Mouse (Mus musculus): ENCODE measurements around the gene Stk10. TPM values are rescaled to one million over a fixed set of nuclear protein-coding genes. Genes with fewer than 3 reads are reported as not detected.

Stk10 gene
- polyA plus RNA-seq, 2 experiments, result 1.9 to 4.9 TPM

DNA sequence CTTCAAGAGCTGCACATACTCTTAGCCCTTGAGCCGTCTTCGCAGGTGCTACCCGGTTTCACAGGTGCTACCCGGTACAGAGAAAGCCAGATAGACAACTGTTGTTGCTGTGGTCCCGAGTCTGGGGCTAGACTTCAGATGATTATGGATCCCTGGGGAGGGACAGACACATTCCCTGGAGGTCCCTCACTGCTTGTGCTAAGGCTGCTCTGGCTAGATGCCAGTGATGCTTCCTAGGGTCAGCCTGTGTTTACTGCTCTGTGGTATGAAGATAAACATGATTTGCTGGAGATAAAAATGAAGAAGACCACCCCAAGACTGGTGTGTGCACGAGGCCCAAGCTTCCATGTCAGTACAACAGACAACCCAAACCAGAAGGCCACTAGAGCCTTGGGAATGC, 10.9 kb downstream of the Stk10 start:
- Histone ChIP-seq H3K27me3 (ENCODE audit: control insufficient read depth, insufficient read depth, low read length) (no peaks in the 10 kb centered on the region), H3K9ac (replicated peaks) (peak overlapping the region; percentile 76), H3K4me1 (replicated peaks; ENCODE audit: control insufficient read depth in 2 of 2, insufficient read depth in 2 of 2, low read length in 1 of 2) (peaks cover 35 to 51% of the 10 kb centered on the region in 2 experiments), H3K9me3 (ENCODE audit: control insufficient read depth, low read length) (no peaks in the 10 kb centered on the region), H3K4me3 (ENCODE audit: insufficient read depth in 1 of 2, low read depth in 2 of 2, low read length in 2 of 2) (no peak overlapping the region), H3K36me3 (replicated peaks; ENCODE audit: control insufficient read depth, insufficient read depth, low read depth) (peaks cover 5% of the 10 kb centered on the region; the same call in 1 of the 2 replicates), H3K27ac (peak overlapping the region; percentile 95), H3K4me2 (ENCODE audit: low read depth) (peak overlapping the region; percentile 83)
- DNase-seq (ENCODE audit: low read depth in 3 of 3, low spot score in 3 of 3) (no peak), ATAC-seq (ENCODE audit: insufficient read depth) (no peak)
- TF ChIP-seq EP300 (IDR thresholded peaks at IDR 0.05; ENCODE audit: low read depth) (no peak), CTCF (IDR thresholded peaks at IDR 0.05; ENCODE audit: low read depth) (no peak)
- 74% methylated on average over 6 of the region's 6 CpGs for WGBS (ENCODE audit: insufficient replicate concordance)

DNA sequence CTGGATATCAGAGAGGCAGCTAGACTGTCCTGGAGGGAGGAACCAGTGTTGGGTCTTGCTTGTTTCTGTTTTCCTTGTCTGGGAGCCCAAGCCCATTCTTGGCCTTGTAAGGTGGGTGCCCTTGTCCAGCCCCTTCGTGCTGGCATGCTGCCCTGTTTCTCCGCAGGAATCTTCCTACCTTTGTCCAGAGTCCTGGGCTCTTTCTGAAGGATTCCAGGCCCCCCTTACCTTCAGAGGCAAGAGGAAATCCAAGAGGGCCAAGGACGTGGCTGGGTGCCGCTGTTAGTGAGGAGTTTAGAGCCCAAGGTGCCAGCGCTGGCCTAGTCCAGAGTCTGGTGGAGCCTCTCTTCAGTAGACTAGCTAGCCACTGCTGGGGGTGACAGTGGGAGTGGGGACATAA, 11.4 kb downstream of the Stk10 start:
- Histone ChIP-seq H3K4me2 (ENCODE audit: low read depth) (peak overlapping the region; percentile 83; the same call in 1 of the 2 replicates), H3K36me3 (replicated peaks; ENCODE audit: control insufficient read depth, insufficient read depth, low read depth) (peaks cover 5% of the 10 kb centered on the region; the same call in 1 of the 2 replicates), H3K27me3 (ENCODE audit: control insufficient read depth, insufficient read depth, low read length) (no peaks in the 10 kb centered on the region), H3K9me3 (ENCODE audit: control insufficient read depth, low read length) (no peaks in the 10 kb centered on the region), H3K9ac (replicated peaks) (no peak overlapping the region), H3K4me3 (ENCODE audit: insufficient read depth in 1 of 2, low read depth in 2 of 2, low read length in 2 of 2) (no peak overlapping the region), H3K4me1 (replicated peaks; ENCODE audit: control insufficient read depth in 2 of 2, insufficient read depth in 2 of 2, low read length in 1 of 2) (peaks cover 31 to 48% of the 10 kb centered on the region in 2 experiments), H3K27ac (peak overlapping the region; percentile 95)
- no peak for TF ChIP-seq EP300 (IDR thresholded peaks at IDR 0.05; ENCODE audit: low read depth)
- no peak for TF ChIP-seq CTCF (IDR thresholded peaks at IDR 0.05; ENCODE audit: low read depth)
- WGBS (ENCODE audit: insufficient replicate concordance), result 92% methylated on average over 5 of the region's 5 CpGs
- no peak for DNase-seq (ENCODE audit: low read depth in 3 of 3, low spot score in 3 of 3)
- ATAC-seq (ENCODE audit: insufficient read depth), result no peak

GRCm38 (mm10) chr11:32545605-32546004, 12.5 kb downstream of the Stk10 start:
- Histone ChIP-seq H3K4me2 (ENCODE audit: low read depth) (no peak overlapping the region), H3K27me3 (ENCODE audit: control insufficient read depth, insufficient read depth, low read length) (no peaks in the 10 kb centered on the region), H3K36me3 (replicated peaks; ENCODE audit: control insufficient read depth, insufficient read depth, low read depth) (peaks cover 5% of the 10 kb centered on the region; the same call in 1 of the 2 replicates), H3K9me3 (ENCODE audit: control insufficient read depth, low read length) (no peaks in the 10 kb centered on the region), H3K4me3 (ENCODE audit: insufficient read depth in 1 of 2, low read depth in 2 of 2, low read length in 2 of 2) (no peak overlapping the region), H3K9ac (replicated peaks) (no peak overlapping the region), H3K4me1 (replicated peaks; ENCODE audit: control insufficient read depth in 2 of 2, insufficient read depth in 2 of 2, low read length in 1 of 2) (peaks cover 28 to 39% of the 10 kb centered on the region in 2 experiments), H3K27ac (no peak overlapping the region)
- no peak for ATAC-seq (ENCODE audit: insufficient read depth)
- no peak for DNase-seq (ENCODE audit: low read depth in 3 of 3, low spot score in 3 of 3)
- TF ChIP-seq EP300 (IDR thresholded peaks at IDR 0.05; ENCODE audit: low read depth) (no peak), CTCF (IDR thresholded peaks at IDR 0.05; ENCODE audit: low read depth) (no peak)
- 90% methylated on average over 12 of the region's 12 CpGs for WGBS (ENCODE audit: insufficient replicate concordance)

GRCm38 (mm10) chr11:32546483-32546882, 13.4 kb downstream of the Stk10 start:
- peaks cover 28 to 33% of the 10 kb centered on the region in 2 experiments for H3K4me1 ChIP-seq (replicated peaks; ENCODE audit: control insufficient read depth in 2 of 2, insufficient read depth in 2 of 2, low read length in 1 of 2)
- H3K36me3 ChIP-seq (replicated peaks; ENCODE audit: control insufficient read depth, insufficient read depth, low read depth), result peaks cover 5% of the 10 kb centered on the region; the same call in 1 of the 2 replicates
- H3K9me3 ChIP-seq (ENCODE audit: control insufficient read depth, low read length), result no peaks in the 10 kb centered on the region
- DNase-seq (ENCODE audit: low read depth in 3 of 3, low spot score in 3 of 3) (no peak), ATAC-seq (ENCODE audit: insufficient read depth) (no peak)
- TF ChIP-seq CTCF (IDR thresholded peaks at IDR 0.05; ENCODE audit: low read depth) (no peak), EP300 (IDR thresholded peaks at IDR 0.05; ENCODE audit: low read depth) (no peak)
- no peak overlapping the region for H3K9ac ChIP-seq (replicated peaks)
- no peak overlapping the region for H3K4me3 ChIP-seq (ENCODE audit: insufficient read depth in 1 of 2, low read depth in 2 of 2, low read length in 2 of 2)
- no peak overlapping the region for H3K4me2 ChIP-seq (ENCODE audit: low read depth)
- WGBS (ENCODE audit: insufficient replicate concordance), result 81% methylated on average over 5 of the region's 5 CpGs
- no peak overlapping the region for H3K27ac ChIP-seq
- no peaks in the 10 kb centered on the region for H3K27me3 ChIP-seq (ENCODE audit: control insufficient read depth, insufficient read depth, low read length)

DNA sequence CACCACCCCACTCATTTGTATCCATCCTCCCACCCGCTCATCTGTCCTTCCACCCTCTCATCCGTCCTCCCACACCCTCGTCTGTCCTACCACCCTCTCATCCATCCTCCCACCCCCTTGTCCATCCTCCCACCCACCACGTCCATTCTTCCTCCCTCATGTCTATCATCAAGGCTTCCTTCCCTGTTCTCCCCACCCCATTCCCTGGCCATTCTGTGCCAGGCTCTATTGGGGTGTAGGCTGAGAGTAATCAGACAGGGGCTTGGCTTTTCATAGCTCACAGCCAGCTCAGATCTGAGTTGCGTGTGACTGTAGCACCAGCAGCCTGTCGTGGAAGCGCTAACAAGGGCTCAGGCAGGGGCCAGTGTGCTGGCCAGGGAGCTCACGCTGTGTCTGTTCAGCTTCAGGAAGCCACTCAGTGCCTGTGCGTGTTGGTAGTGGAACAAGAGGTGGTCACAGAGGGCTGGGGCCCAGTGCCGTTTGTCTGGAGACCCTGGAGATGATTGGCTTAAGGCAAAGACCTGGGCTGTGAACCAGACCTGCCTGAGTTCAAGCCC, 14.4 kb downstream of the Stk10 start:
- DNase-seq (ENCODE audit: low read depth in 3 of 3, low spot score in 3 of 3) (no peak), ATAC-seq (ENCODE audit: insufficient read depth) (no peak)
- Histone ChIP-seq H3K27me3 (ENCODE audit: control insufficient read depth, insufficient read depth, low read length) (no peaks in the 10 kb centered on the region), H3K4me1 (replicated peaks; ENCODE audit: control insufficient read depth in 2 of 2, insufficient read depth in 2 of 2, low read length in 1 of 2) (peaks cover 18 to 24% of the 10 kb centered on the region in 2 experiments), H3K36me3 (replicated peaks; ENCODE audit: control insufficient read depth, insufficient read depth, low read depth) (peaks cover 5% of the 10 kb centered on the region; the same call in 1 of the 2 replicates), H3K9ac (replicated peaks) (no peak overlapping the region; the same call in 1 of the 2 replicates), H3K4me3 (ENCODE audit: insufficient read depth in 1 of 2, low read depth in 2 of 2, low read length in 2 of 2) (no peak overlapping the region), H3K4me2 (ENCODE audit: low read depth) (no peak overlapping the region), H3K27ac (no peak overlapping the region), H3K9me3 (ENCODE audit: control insufficient read depth, low read length) (no peaks in the 10 kb centered on the region)
- no peak for TF ChIP-seq CTCF (IDR thresholded peaks at IDR 0.05; ENCODE audit: low read depth)
- no peak for TF ChIP-seq EP300 (IDR thresholded peaks at IDR 0.05; ENCODE audit: low read depth)
- WGBS (ENCODE audit: insufficient replicate concordance), result 67% methylated on average over 10 of the region's 10 CpGs

Data from liver, embryonic 14.5 days (tissue).